Mouse (Mus musculus) liver, embryonic 16.5 days (tissue): ENCODE data around the gene Syne2. TPM values are rescaled to one million over a fixed set of nuclear protein-coding genes. Genes with fewer than 3 reads are reported as not detected.

Experiments
- ATAC-seq: fragments of 200-750 bp; cut with Nextera tagmentation; 2 replicates; pipeline ENCODE4 v1.8.0; 2017; ENCODE audit warnings: low read depth, mild to moderate bottlenecking, moderate number of reproducible peaks, moderate library complexity
- H3K27ac ChIP-seq: fragments of 300-500 bp; sonication (generic); 2 replicates; pipeline ENCODE4 v1.5.1; 2014; ENCODE audit warnings: mild to moderate bottlenecking, low read length
- H3K27me3 ChIP-seq: fragments of 300-500 bp; sonication (generic); 2 replicates; pipeline ENCODE4 v1.6.1; 2014; ENCODE audit warnings: low read depth, low read length, mixed read lengths; ENCODE audit not compliant: control insufficient read depth, insufficient read depth
- H3K36me3 ChIP-seq: fragments of 300-500 bp; sonication (generic); 2 replicates; pipeline ENCODE4 v1.6.1; 2014; ENCODE audit warnings: mild to moderate bottlenecking; ENCODE audit not compliant: control insufficient read depth, insufficient read depth
- H3K4me1 ChIP-seq: fragments of 300-500 bp; sonication (generic); 2 replicates; pipeline ENCODE4 v1.6.1; 2014; ENCODE audit warnings: low read depth, low read length, mixed read lengths; ENCODE audit not compliant: control insufficient read depth
- H3K4me2 ChIP-seq: fragments of 300-500 bp; sonication (generic); 2 replicates; pipeline ENCODE4 v1.6.1; 2014; ENCODE audit warnings: low read depth, low read length, mixed read lengths
- H3K4me3 ChIP-seq: fragments of 300-500 bp; sonication (generic); 2 replicates; pipeline ENCODE4 v1.5.1; 2014; ENCODE audit warnings: low read depth, mild to moderate bottlenecking, low read length
- H3K9ac ChIP-seq: fragments of 300-500 bp; sonication (generic); 2 replicates; pipeline ENCODE4 v1.6.1; 2014; ENCODE audit warnings: low read depth, low read length
- H3K9me3 ChIP-seq: fragments of 300-500 bp; sonication (generic); replicated peaks from 2 replicates; pipeline ENCODE4 v1.6.1; 2016; ENCODE audit warnings: low read length; ENCODE audit not compliant: control insufficient read depth
- WGBS: fragments of 180-500 bp; shearing (Covaris S2); extraction: QIAGEN DNeasy Blood & Tissue Kit; methylation state at CpG from one replicate; pipeline ENCODE4 v1.1.7; 2014; ENCODE audit not compliant: insufficient replicate concordance; 5-methylcytosine and 5-hydroxymethylcytosine counted together
- polyA plus RNA-seq: library from polyadenylated mRNA; unstranded; fragments of >200 nt; fragmentation: Nextera tagmentation; extraction: Ambion mirVana; gene quantifications from 2 replicates; pipeline ENCODE4 v1.2.1, GENCODE M21; 2015

Gene Syne2
- polyA plus RNA-seq, 1 experiment from 2014 or later: 6.1 TPM

- H3K27ac ChIP-seq: no peak overlapping the region
- ATAC-seq: no peak
- no peaks in the 10 kb centered on the region for H3K4me1 ChIP-seq
- H3K36me3 ChIP-seq: no peaks in the 10 kb centered on the region
- H3K9ac ChIP-seq: no peak overlapping the region
- H3K4me2 ChIP-seq: no peak overlapping the region
- H3K4me3 ChIP-seq: no peak overlapping the region
- no peaks in the 10 kb centered on the region for H3K9me3 ChIP-seq
- H3K27me3 ChIP-seq: no peaks in the 10 kb centered on the region
- 71% methylated on average over 8 of the region's 8 CpGs for WGBS
Observed at GRCm38 (mm10) chr12:75983336-75983735, 165.4 kb downstream of the Syne2 start.

- no peak overlapping the region for H3K4me2 ChIP-seq
- no peak for ATAC-seq
- no peak overlapping the region for H3K9ac ChIP-seq
- H3K27me3 ChIP-seq: no peaks in the 10 kb centered on the region
- 59% methylated on average over 10 of the region's 10 CpGs for WGBS
- H3K27ac ChIP-seq: no peak overlapping the region
- no peak overlapping the region for H3K4me3 ChIP-seq
- H3K4me1 ChIP-seq: no peaks in the 10 kb centered on the region
- no peaks in the 10 kb centered on the region for H3K9me3 ChIP-seq
- H3K36me3 ChIP-seq: no peaks in the 10 kb centered on the region
Observed at GRCm38 (mm10) chr12:75992226-75992858, 174.4 kb downstream of the Syne2 start.

- Histone ChIP-seq H3K4me1 (no peaks in the 10 kb centered on the region), H3K27me3 (no peaks in the 10 kb centered on the region), H3K4me2 (no peak overlapping the region), H3K4me3 (no peak overlapping the region), H3K27ac (no peak overlapping the region), H3K9me3 (no peaks in the 10 kb centered on the region), H3K9ac (no peak overlapping the region), H3K36me3 (no peaks in the 10 kb centered on the region)
- 65% methylated on average over 4 of the region's 4 CpGs for WGBS
- ATAC-seq: no peak
Observed at GRCm38 (mm10) chr12:75992946-75993345, 175.0 kb downstream of the Syne2 start.

GRCm38 (mm10) chr12:75995086-75995485 is 177.2 kb downstream of the Syne2 start:
- no peak overlapping the region for H3K4me3 ChIP-seq
- 47% methylated on average over 2 of the region's 2 CpGs for WGBS
- H3K27me3 ChIP-seq: no peaks in the 10 kb centered on the region

GRCm38 (mm10) chr12:75997547-75997946 is 179.6 kb downstream of the Syne2 start:
- Histone ChIP-seq H3K9ac (no peak overlapping the region), H3K9me3 (no peaks in the 10 kb centered on the region), H3K4me2 (no peak overlapping the region), H3K4me1 (no peaks in the 10 kb centered on the region), H3K4me3 (no peak overlapping the region), H3K27me3 (no peaks in the 10 kb centered on the region), H3K27ac (no peak overlapping the region), H3K36me3 (no peaks in the 10 kb centered on the region)
- ATAC-seq: no peak
- 63% methylated on average over 5 of the region's 5 CpGs for WGBS

More at GRCm38 (mm10) chr12:75995086-75995485, 177.2 kb downstream of the Syne2 start:
- Histone ChIP-seq H3K4me1 (no peaks in the 10 kb centered on the region), H3K9me3 (no peaks in the 10 kb centered on the region), H3K27ac (no peak overlapping the region), H3K36me3 (no peaks in the 10 kb centered on the region), H3K4me2 (no peak overlapping the region), H3K9ac (no peak overlapping the region)
- no peak for ATAC-seq

- Histone ChIP-seq H3K9ac (no peak overlapping the region), H3K4me1 (no peaks in the 10 kb centered on the region), H3K4me3 (no peak overlapping the region), H3K27ac (no peak overlapping the region), H3K36me3 (no peaks in the 10 kb centered on the region), H3K9me3 (no peaks in the 10 kb centered on the region), H3K27me3 (no peaks in the 10 kb centered on the region), H3K4me2 (no peak overlapping the region)
- ATAC-seq: no peak
- 56% methylated on average over 2 of the region's 2 CpGs for whole genome bisulfite sequencing
Observed at GRCm38 (mm10) chr12:75998416-75998815, 180.5 kb downstream of the Syne2 start.

GRCm38 (mm10) chr12:76004697-76005249 is 186.8 kb downstream of the Syne2 start:
- no peaks in the 10 kb centered on the region for H3K27me3 ChIP-seq
- no peaks in the 10 kb centered on the region for H3K9me3 ChIP-seq
- H3K4me2 ChIP-seq: no peak overlapping the region
- no peak overlapping the region for H3K27ac ChIP-seq
- H3K9ac ChIP-seq: no peak overlapping the region
- no peaks in the 10 kb centered on the region for H3K36me3 ChIP-seq
- no peak for ATAC-seq
- H3K4me3 ChIP-seq: no peak overlapping the region
- 43% methylated on average over 9 of the region's 9 CpGs for WGBS
- H3K4me1 ChIP-seq: no peaks in the 10 kb centered on the region

GRCm38 (mm10) chr12:76008991-76009390 is 191.1 kb downstream of the Syne2 start:
- H3K9me3 ChIP-seq: no peaks in the 10 kb centered on the region
- 49% methylated on average over 6 of the region's 6 CpGs for WGBS
- no peak overlapping the region for H3K4me3 ChIP-seq
- H3K36me3 ChIP-seq: no peaks in the 10 kb centered on the region
- no peaks in the 10 kb centered on the region for H3K4me1 ChIP-seq
- no peak overlapping the region for H3K27ac ChIP-seq
- H3K27me3 ChIP-seq: no peaks in the 10 kb centered on the region
- H3K4me2 ChIP-seq: no peak overlapping the region
- no peak overlapping the region for H3K9ac ChIP-seq
- ATAC-seq: no peak

GRCm38 (mm10) chr12:76012789-76013188 is 194.9 kb downstream of the Syne2 start:
- Histone ChIP-seq H3K36me3 (no peaks in the 10 kb centered on the region), H3K4me2 (no peak overlapping the region), H3K9ac (no peak overlapping the region), H3K27me3 (no peaks in the 10 kb centered on the region), H3K4me1 (no peaks in the 10 kb centered on the region), H3K4me3 (no peak overlapping the region), H3K27ac (no peak overlapping the region), H3K9me3 (no peaks in the 10 kb centered on the region)
- WGBS: 58% methylated on average over 3 of the region's 4 CpGs
- ATAC-seq: no peak
